Mouse (Mus musculus): Measurements from ENCODE around the gene Acsl6. TPM values are rescaled to one million over a fixed set of nuclear protein-coding genes. Genes with fewer than 3 reads are reported as not detected.
"Not testable (repeated sequence)": the region's sequence is repeated elsewhere in the genome, so short reads cannot be mapped to it uniquely, and the experiment has no call there.

Acsl6 gene
- polyA plus RNA-seq, 1 experiment from 2014 or later = 36.1 TPM

- Histone ChIP-seq H3K27ac (no peak overlapping the region), H3K4me3 (replicated peaks) (no peak overlapping the region), H3K9me3 (no peaks in the 10 kb centered on the region), H3K9ac (replicated peaks) (no peak overlapping the region), H3K36me3 (peaks cover 23% of the 10 kb centered on the region), H3K27me3 (no peaks in the 10 kb centered on the region), H3K4me1 (replicated peaks) (peaks cover 25% of the 10 kb centered on the region), H3K4me2 (replicated peaks) (no peak overlapping the region)
- ATAC-seq = no peak
- WGBS = 59% methylated on average over 5 of the region's 5 CpGs
These were observed 48.1 kb downstream of the Acsl6 start for GRCm38 (mm10) chr11:54351704-54352103.

GRCm38 (mm10) chr11:54353121-54353576 is 49.6 kb downstream of the Acsl6 start:
- H3K27me3 ChIP-seq = no peaks in the 10 kb centered on the region
- no peak overlapping the region for H3K4me3 ChIP-seq (replicated peaks)
- no peaks in the 10 kb centered on the region for H3K9me3 ChIP-seq
- H3K9ac ChIP-seq (replicated peaks) = peak overlapping the region; percentile 43
- WGBS = 2% methylated on average over 8 of the region's 8 CpGs
- peak overlapping the region; percentile 36 for H3K4me2 ChIP-seq (replicated peaks)
- peak overlapping the region; percentile 80 for H3K27ac ChIP-seq
- H3K4me1 ChIP-seq (replicated peaks) = peaks cover 25% of the 10 kb centered on the region
- H3K36me3 ChIP-seq = peaks cover 20% of the 10 kb centered on the region
- ATAC-seq = peak; percentile 82

DNA sequence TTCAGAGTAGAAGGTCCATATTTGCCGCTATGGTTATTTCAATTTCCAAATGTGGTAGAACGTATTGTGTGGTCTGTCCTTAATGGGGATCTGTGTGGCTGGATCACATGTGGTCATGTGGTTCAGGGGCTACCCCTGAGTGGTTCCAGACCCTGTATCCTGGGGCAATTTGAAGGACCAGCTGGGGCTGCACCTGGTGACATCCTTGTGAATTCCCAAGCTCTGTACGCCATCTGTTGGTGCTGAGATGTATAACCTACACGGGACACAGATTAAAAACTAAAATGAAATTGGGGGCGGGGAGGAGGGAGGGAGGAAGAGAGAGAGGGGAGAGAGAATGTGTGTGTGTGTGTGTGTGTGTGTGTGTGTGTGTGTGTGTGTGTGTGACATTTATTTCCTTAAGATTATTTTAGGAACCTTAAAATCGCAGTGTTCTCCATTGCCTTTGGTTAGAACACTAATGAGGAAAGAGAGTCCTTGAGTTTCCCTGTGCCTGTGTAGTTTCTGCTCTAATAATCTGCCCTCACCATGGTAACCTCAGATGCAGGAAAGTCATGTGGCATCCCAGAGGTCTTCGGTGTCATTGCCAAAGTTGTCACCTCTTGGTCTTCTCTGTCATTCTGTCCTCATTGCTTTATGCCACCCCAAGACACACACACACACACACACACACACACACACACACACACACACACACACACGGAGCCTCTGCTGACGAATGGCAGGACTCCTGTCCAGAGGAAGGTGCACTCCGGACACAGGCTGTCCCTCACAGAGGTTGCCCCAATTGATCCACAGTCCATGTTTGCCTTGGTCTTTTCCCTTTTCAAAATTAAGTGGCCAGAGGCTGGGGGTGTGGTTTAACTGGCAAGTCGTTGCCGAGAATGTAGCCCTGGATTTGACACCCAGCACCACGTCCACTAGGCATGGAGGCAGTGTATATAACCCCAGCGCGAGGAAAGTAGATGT is 51.3 kb downstream of the Acsl6 start:
- H3K9ac ChIP-seq (replicated peaks) = no peak overlapping the region
- no peaks in the 10 kb centered on the region for H3K27me3 ChIP-seq
- H3K36me3 ChIP-seq = peaks cover 36% of the 10 kb centered on the region
- H3K4me3 ChIP-seq (replicated peaks) = no peak overlapping the region
- no peak overlapping the region for H3K4me2 ChIP-seq (replicated peaks)
- peaks cover 25% of the 10 kb centered on the region for H3K4me1 ChIP-seq (replicated peaks)
- H3K9me3 ChIP-seq = no peaks in the 10 kb centered on the region
- WGBS = 47% methylated on average over 15 of the region's 15 CpGs
- H3K27ac ChIP-seq = no peak overlapping the region
- peak; percentile 84; the same call in 1 of the 2 replicates for ATAC-seq

GRCm38 (mm10) chr11:54355564-54355955 is 52.0 kb downstream of the Acsl6 start:
- H3K9me3 ChIP-seq = no peaks in the 10 kb centered on the region
- H3K4me3 ChIP-seq (replicated peaks) = no peak overlapping the region
- WGBS = 76% methylated on average over 7 of the region's 7 CpGs
- no peak overlapping the region for H3K9ac ChIP-seq (replicated peaks)
- peaks cover 25% of the 10 kb centered on the region for H3K4me1 ChIP-seq (replicated peaks)
- peaks cover 38% of the 10 kb centered on the region for H3K36me3 ChIP-seq
- H3K27me3 ChIP-seq = no peaks in the 10 kb centered on the region
- H3K27ac ChIP-seq = no peak overlapping the region
- ATAC-seq = no peak
- no peak overlapping the region for H3K4me2 ChIP-seq (replicated peaks)

DNA sequence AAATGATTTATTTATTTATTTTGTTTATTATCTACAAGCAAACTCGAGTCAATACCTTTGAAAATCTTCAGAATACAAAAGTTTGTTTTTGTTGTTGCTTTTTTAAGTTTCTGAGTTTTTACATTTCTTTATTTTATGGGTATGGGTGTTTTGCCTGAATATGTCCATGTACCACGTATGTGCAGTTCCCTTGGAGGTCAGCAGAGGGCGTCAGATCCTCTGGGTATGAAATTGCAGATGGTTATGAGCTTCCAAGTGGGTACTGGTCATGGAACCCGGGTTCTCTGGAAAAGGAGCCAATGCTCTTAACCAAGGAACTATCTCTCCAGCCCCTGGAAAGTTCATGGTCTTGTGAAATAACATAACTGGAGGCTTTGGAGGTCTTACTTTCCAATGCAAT is 53.1 kb downstream of the Acsl6 start:
- no peak overlapping the region for H3K27ac ChIP-seq
- no peak overlapping the region for H3K4me2 ChIP-seq (replicated peaks)
- H3K36me3 ChIP-seq = peaks cover 45% of the 10 kb centered on the region
- no peak overlapping the region for H3K9ac ChIP-seq (replicated peaks)
- WGBS = 65% methylated on average over 4 of the region's 4 CpGs
- H3K27me3 ChIP-seq = no peaks in the 10 kb centered on the region
- no peaks in the 10 kb centered on the region for H3K9me3 ChIP-seq
- H3K4me1 ChIP-seq (replicated peaks) = peaks cover 25% of the 10 kb centered on the region
- ATAC-seq = no peak
- no peak overlapping the region for H3K4me3 ChIP-seq (replicated peaks)

DNA sequence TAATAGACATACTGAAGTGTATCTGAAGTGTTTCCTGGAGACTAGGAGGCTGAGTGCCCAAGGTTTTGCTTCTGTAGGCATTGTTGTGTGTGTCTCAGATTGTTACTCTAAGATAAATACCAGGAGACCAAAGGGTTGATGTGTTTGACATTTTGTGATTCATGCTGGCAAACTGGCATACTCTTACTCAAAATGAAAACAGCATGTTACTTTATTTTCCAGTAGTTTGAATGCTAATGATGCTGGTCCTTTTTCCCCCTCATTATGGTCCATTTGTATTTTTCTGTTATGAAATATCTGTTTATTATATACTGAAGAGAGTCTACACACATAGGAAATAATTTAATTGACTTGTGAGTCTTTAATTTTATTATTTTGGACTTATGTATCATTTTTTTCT is 69.0 kb downstream of the Acsl6 start:
- no peaks in the 10 kb centered on the region for H3K4me1 ChIP-seq (replicated peaks)
- no peaks in the 10 kb centered on the region for H3K36me3 ChIP-seq
- H3K27me3 ChIP-seq = no peaks in the 10 kb centered on the region
- no peak overlapping the region for H3K4me2 ChIP-seq (replicated peaks)
- H3K4me3 ChIP-seq (replicated peaks) = no peak overlapping the region
- H3K27ac ChIP-seq = no peak overlapping the region
- no peaks in the 10 kb centered on the region for H3K9me3 ChIP-seq
- ATAC-seq = no peak
- no peak overlapping the region for H3K9ac ChIP-seq (replicated peaks)

- Histone ChIP-seq H3K4me1 (replicated peaks) (no peaks in the 10 kb centered on the region), H3K4me2 (replicated peaks) (no peak overlapping the region), H3K4me3 (replicated peaks) (no peak overlapping the region), H3K9ac (replicated peaks) (no peak overlapping the region), H3K9me3 (no peaks in the 10 kb centered on the region), H3K27ac (no peak overlapping the region), H3K27me3 (no peaks in the 10 kb centered on the region), H3K36me3 (no peaks in the 10 kb centered on the region)
- no peak for ATAC-seq
- WGBS = 77% methylated on average over 8 of the region's 8 CpGs
These were observed 86.8 kb downstream of the Acsl6 start for GRCm38 (mm10) chr11:54390386-54390785.

DNA sequence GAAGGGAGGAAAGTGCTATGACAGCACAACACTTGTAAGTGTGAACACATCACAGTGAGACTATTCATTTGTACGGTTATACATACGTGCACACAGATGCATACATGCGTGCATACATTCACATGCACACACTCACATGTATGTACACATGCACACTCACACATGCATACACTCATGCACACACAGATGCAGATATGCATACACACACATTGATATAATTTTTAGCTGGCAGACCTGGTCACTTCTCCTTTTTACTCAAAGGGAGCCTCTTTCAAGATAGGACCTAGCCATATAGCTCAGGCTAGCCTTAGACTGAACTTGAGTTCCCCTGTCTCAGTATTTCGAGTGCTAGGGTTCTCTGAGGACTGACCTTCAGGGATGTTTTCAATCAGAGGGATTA is 87.7 kb downstream of the Acsl6 start:
- Histone ChIP-seq H3K27me3 (no peaks in the 10 kb centered on the region), H3K4me2 (replicated peaks) (no peak overlapping the region), H3K4me1 (replicated peaks) (no peaks in the 10 kb centered on the region), H3K27ac (no peak overlapping the region), H3K9ac (replicated peaks) (no peak overlapping the region), H3K36me3 (no peaks in the 10 kb centered on the region), H3K4me3 (replicated peaks) (no peak overlapping the region), H3K9me3 (no peaks in the 10 kb centered on the region)
- 85% methylated on average over 4 of the region's 4 CpGs for WGBS
- ATAC-seq = no peak

- H3K4me3 ChIP-seq (replicated peaks) = no peak overlapping the region
- WGBS = 90% methylated on average over 1 of the region's 1 CpGs
- no peaks in the 10 kb centered on the region for H3K27me3 ChIP-seq
- ATAC-seq = no peak
- H3K9me3 ChIP-seq = no peaks in the 10 kb centered on the region
- no peaks in the 10 kb centered on the region for H3K4me1 ChIP-seq (replicated peaks)
- no peak overlapping the region for H3K4me2 ChIP-seq (replicated peaks)
- H3K9ac ChIP-seq (replicated peaks) = no peak overlapping the region
- no peaks in the 10 kb centered on the region for H3K36me3 ChIP-seq
- no peak overlapping the region for H3K27ac ChIP-seq
These were observed 93.1 kb downstream of the Acsl6 start for GRCm38 (mm10) chr11:54396686-54397085.

DNA sequence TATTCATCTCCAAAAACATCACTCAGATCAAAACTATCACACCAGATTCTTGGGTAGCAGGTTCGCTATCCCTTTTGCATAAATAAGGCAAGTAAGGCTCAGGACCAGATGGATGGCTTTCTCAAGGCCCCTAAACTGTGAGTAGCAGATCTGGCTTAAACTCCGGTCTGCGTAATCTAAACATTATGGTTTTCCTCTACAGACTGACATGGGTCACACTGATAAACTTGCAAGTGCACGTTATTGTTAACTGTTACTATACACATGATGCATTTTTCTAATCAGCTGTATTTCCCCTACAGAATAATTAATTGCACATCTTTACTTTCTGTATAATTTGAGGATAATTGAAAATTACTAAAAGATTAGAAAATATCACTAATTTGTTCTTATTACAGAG is 94.5 kb downstream of the Acsl6 start:
- Histone ChIP-seq H3K4me1 (replicated peaks) (no peaks in the 10 kb centered on the region), H3K36me3 (no peaks in the 10 kb centered on the region), H3K27me3 (no peaks in the 10 kb centered on the region), H3K4me3 (replicated peaks) (no peak overlapping the region), H3K27ac (no peak overlapping the region), H3K9me3 (no peaks in the 10 kb centered on the region), H3K9ac (replicated peaks) (no peak overlapping the region), H3K4me2 (replicated peaks) (no peak overlapping the region)
- no peak for ATAC-seq
- 91% methylated on average over 4 of the region's 4 CpGs for WGBS

DNA sequence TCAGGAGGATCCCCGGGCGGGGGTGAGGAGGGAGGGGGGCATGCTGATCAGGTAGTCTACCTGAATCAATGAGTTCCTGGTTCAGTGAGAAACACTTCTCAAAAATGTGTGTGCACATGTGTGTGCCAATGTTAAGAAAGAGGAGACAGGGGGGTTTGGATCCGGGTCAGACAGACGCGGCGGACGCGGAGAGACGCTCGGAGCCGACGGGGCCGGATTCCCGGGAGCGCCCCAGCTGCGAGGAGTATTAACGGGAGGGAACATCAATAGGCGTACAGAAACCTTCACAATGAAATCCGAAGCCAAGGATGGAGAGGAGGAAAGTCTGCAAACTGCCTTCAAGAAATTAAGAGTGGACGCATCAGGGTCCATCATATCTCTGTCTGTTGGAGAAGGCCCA is 97.2 kb downstream of the Acsl6 start:
- not testable (repeated sequence) for H3K27ac ChIP-seq; H3K4me2 ChIP-seq (replicated peaks); H3K4me1 ChIP-seq (replicated peaks); H3K36me3 ChIP-seq; H3K4me3 ChIP-seq (replicated peaks); H3K9me3 ChIP-seq; ATAC-seq; H3K9ac ChIP-seq (replicated peaks); H3K27me3 ChIP-seq
- 96% methylated on average over 20 of the region's 20 CpGs for WGBS

DNA sequence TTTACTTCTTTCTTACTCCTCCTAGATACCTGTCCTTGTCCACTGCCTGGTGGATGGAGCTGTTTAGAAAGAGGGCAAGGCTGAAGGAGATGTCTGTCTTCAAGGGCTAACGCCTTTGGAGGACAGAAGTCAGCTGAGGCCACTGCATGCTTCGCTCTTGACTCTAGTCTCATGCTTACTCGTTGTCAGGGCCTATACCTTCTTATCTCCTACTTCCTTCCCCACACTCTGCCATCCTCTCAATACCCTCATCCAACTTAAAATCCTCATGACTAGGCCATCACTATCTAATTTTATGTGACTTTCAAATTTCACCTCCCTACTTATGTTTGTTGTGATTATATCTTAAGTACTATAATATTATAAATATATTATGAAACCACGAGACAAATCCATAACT is 101.3 kb downstream of the Acsl6 start:
- no peaks in the 10 kb centered on the region for H3K36me3 ChIP-seq
- no peak for ATAC-seq
- WGBS = 87% methylated on average over 4 of the region's 4 CpGs
- no peaks in the 10 kb centered on the region for H3K4me1 ChIP-seq (replicated peaks)
- no peak overlapping the region for H3K4me2 ChIP-seq (replicated peaks)
- H3K9me3 ChIP-seq = no peaks in the 10 kb centered on the region
- H3K27ac ChIP-seq = no peak overlapping the region
- H3K9ac ChIP-seq (replicated peaks) = no peak overlapping the region
- H3K4me3 ChIP-seq (replicated peaks) = no peak overlapping the region
- H3K27me3 ChIP-seq = no peaks in the 10 kb centered on the region

Data from midbrain, embryonic 13.5 days (tissue).